Mouse (Mus musculus) hindbrain, embryonic 12.5 days (tissue): ENCODE data around the gene Chit1. TPM values are rescaled to one million over a fixed set of nuclear protein-coding genes. Genes with fewer than 3 reads are reported as not detected.

Experiments
- ATAC-seq: fragments of 200-750 bp; cut with Nextera tagmentation; 2 replicates; pipeline ENCODE4 v1.8.0; 2017; ENCODE audit warnings: moderate TSS enrichment; ENCODE audit not compliant: low FRiP score
- H3K27ac ChIP-seq: fragments of 300-500 bp; sonication (generic); 2 replicates; pipeline ENCODE4 v1.5.1; 2016; ENCODE audit warnings: mild to moderate bottlenecking
- H3K27me3 ChIP-seq: fragments of 300-500 bp; sonication (generic); 2 replicates; pipeline ENCODE4 v1.6.1; 2016; ENCODE audit warnings: mild to moderate bottlenecking
- H3K36me3 ChIP-seq: fragments of 300-500 bp; sonication (generic); 2 replicates; pipeline ENCODE4 v1.6.1; 2016; ENCODE audit warnings: mild to moderate bottlenecking
- H3K4me1 ChIP-seq: fragments of 300-500 bp; sonication (generic); 2 replicates; pipeline ENCODE4 v1.6.1; 2016
- H3K4me2 ChIP-seq: fragments of 300-500 bp; sonication (generic); replicated peaks from 2 replicates; pipeline ENCODE4 v1.6.1; 2016; ENCODE audit warnings: mild to moderate bottlenecking
- H3K4me3 ChIP-seq: fragments of 300-500 bp; sonication (generic); 2 replicates; pipeline ENCODE4 v1.5.1; 2016; ENCODE audit warnings: mild to moderate bottlenecking
- H3K9ac ChIP-seq: fragments of 300-500 bp; sonication (generic); 2 replicates; pipeline ENCODE4 v1.6.1; 2016; ENCODE audit warnings: mild to moderate bottlenecking, moderate library complexity
- H3K9me3 ChIP-seq: fragments of 300-500 bp; sonication (generic); replicated peaks from 2 replicates; pipeline ENCODE4 v1.6.1; 2016; ENCODE audit warnings: mild to moderate bottlenecking
- WGBS: fragments of 180-500 bp; shearing (Covaris S2); methylation state at CpG from one replicate; pipeline ENCODE4 v1.1.7; 2016; 5-methylcytosine and 5-hydroxymethylcytosine counted together
- polyA plus RNA-seq: library from polyadenylated mRNA; unstranded; fragments of >200 nt; fragmentation: Nextera tagmentation; extraction: Ambion mirVana; gene quantifications from 2 replicates; pipeline ENCODE4 v1.2.1, GENCODE M21; 2016

Chit1 gene
- polyA plus RNA-seq, 1 experiment from 2014 or later, result not detected

- H3K4me1 ChIP-seq, result no peaks in the 10 kb centered on the region
- no peak for ATAC-seq
- H3K36me3 ChIP-seq, result no peaks in the 10 kb centered on the region
- peaks cover 4% of the 10 kb centered on the region; the same call in 1 of the 2 replicates for H3K9me3 ChIP-seq
- 60% methylated on average over 9 of the region's 9 CpGs for WGBS
- H3K4me2 ChIP-seq, result no peak overlapping the region
- H3K9ac ChIP-seq, result no peak overlapping the region
- H3K27ac ChIP-seq, result no peak overlapping the region
- no peaks in the 10 kb centered on the region for H3K27me3 ChIP-seq
- H3K4me3 ChIP-seq, result no peak overlapping the region
Measured at GRCm38 (mm10) chr1:134122195-134122594, 11.2 kb downstream of the Chit1 start.

GRCm38 (mm10) chr1:134133316-134133715 lies 22.3 kb downstream of the Chit1 start:
- 61% methylated on average over 11 of the region's 11 CpGs for WGBS

GRCm38 (mm10) chr1:134136351-134136750 lies 25.3 kb downstream of the Chit1 start:
- Histone ChIP-seq H3K9me3 (no peaks in the 10 kb centered on the region), H3K27me3 (no peaks in the 10 kb centered on the region), H3K4me3 (no peak overlapping the region), H3K4me1 (no peaks in the 10 kb centered on the region), H3K9ac (no peak overlapping the region), H3K27ac (no peak overlapping the region), H3K4me2 (no peak overlapping the region), H3K36me3 (no peaks in the 10 kb centered on the region)
- ATAC-seq, result no peak
- WGBS, result 67% methylated on average over 3 of the region's 3 CpGs

More at GRCm38 (mm10) chr1:134133316-134133715, 22.3 kb downstream of the Chit1 start:
- Histone ChIP-seq H3K36me3 (no peaks in the 10 kb centered on the region), H3K27me3 (no peaks in the 10 kb centered on the region), H3K4me1 (no peaks in the 10 kb centered on the region), H3K9ac (no peak overlapping the region), H3K27ac (no peak overlapping the region), H3K4me3 (no peak overlapping the region), H3K4me2 (no peak overlapping the region), H3K9me3 (no peaks in the 10 kb centered on the region)
- no peak for ATAC-seq

- Histone ChIP-seq H3K4me2 (no peak overlapping the region), H3K9me3 (no peaks in the 10 kb centered on the region), H3K4me1 (peaks cover 15% of the 10 kb centered on the region), H3K27ac (no peak overlapping the region), H3K36me3 (no peaks in the 10 kb centered on the region), H3K4me3 (no peak overlapping the region), H3K9ac (no peak overlapping the region), H3K27me3 (no peaks in the 10 kb centered on the region)
- ATAC-seq, result no peak
- WGBS, result 81% methylated on average over 9 of the region's 9 CpGs
Measured at GRCm38 (mm10) chr1:134138424-134138823, 27.4 kb downstream of the Chit1 start.

GRCm38 (mm10) chr1:134142363-134142794 lies 31.3 kb downstream of the Chit1 start:
- ATAC-seq, result peak; percentile 78
- Histone ChIP-seq H3K4me1 (peaks cover 18% of the 10 kb centered on the region), H3K4me2 (no peak overlapping the region), H3K27ac (peak overlapping the region; percentile 67), H3K9me3 (no peaks in the 10 kb centered on the region), H3K27me3 (no peaks in the 10 kb centered on the region), H3K9ac (no peak overlapping the region), H3K36me3 (no peaks in the 10 kb centered on the region), H3K4me3 (no peak overlapping the region)
- 36% methylated on average over 4 of the region's 4 CpGs for WGBS

- Histone ChIP-seq H3K27me3 (0 out of 2 replicates have a peak, but pooled peaks cover 3% of the 10 kb centered on the region), H3K9ac (no peak overlapping the region), H3K36me3 (no peaks in the 10 kb centered on the region), H3K27ac (no peak overlapping the region), H3K4me2 (no peak overlapping the region), H3K4me3 (no peak overlapping the region), H3K9me3 (no peaks in the 10 kb centered on the region), H3K4me1 (peaks cover 18% of the 10 kb centered on the region)
- ATAC-seq, result no peak
- WGBS, result 79% methylated on average over 8 of the region's 8 CpGs
Measured at GRCm38 (mm10) chr1:134146066-134146465, 35.0 kb downstream of the Chit1 start.

- peaks cover 6% of the 10 kb centered on the region; the same call in 1 of the 2 replicates for H3K27me3 ChIP-seq
- H3K4me1 ChIP-seq, result no peaks in the 10 kb centered on the region
- no peak for ATAC-seq
- 64% methylated on average over 8 of the region's 8 CpGs for WGBS
- H3K4me3 ChIP-seq, result no peak overlapping the region
- H3K36me3 ChIP-seq, result no peaks in the 10 kb centered on the region
- H3K4me2 ChIP-seq, result no peak overlapping the region
- H3K9me3 ChIP-seq, result peaks cover 4% of the 10 kb centered on the region; the same call in 1 of the 2 replicates
- no peak overlapping the region for H3K27ac ChIP-seq
- H3K9ac ChIP-seq, result no peak overlapping the region
Measured at GRCm38 (mm10) chr1:134150076-134150475, 39.0 kb downstream of the Chit1 start.

GRCm38 (mm10) chr1:134150745-134151144 lies 39.7 kb downstream of the Chit1 start:
- Histone ChIP-seq H3K27me3 (peaks cover 6% of the 10 kb centered on the region; the same call in 1 of the 2 replicates), H3K4me2 (no peak overlapping the region), H3K4me1 (no peaks in the 10 kb centered on the region), H3K4me3 (no peak overlapping the region), H3K9ac (no peak overlapping the region), H3K36me3 (no peaks in the 10 kb centered on the region), H3K27ac (no peak overlapping the region), H3K9me3 (peaks cover 4% of the 10 kb centered on the region; the same call in 1 of the 2 replicates)
- WGBS, result 94% methylated on average over 9 of the region's 9 CpGs
- ATAC-seq, result 0 out of 2 replicates have a peak, but pooled peaks have one; percentile 55

- peaks cover 4% of the 10 kb centered on the region; the same call in 1 of the 2 replicates for H3K9me3 ChIP-seq
- WGBS, result 36% methylated on average over 13 of the region's 13 CpGs
- no peak overlapping the region for H3K9ac ChIP-seq
- H3K27ac ChIP-seq, result no peak overlapping the region
- H3K4me3 ChIP-seq, result no peak overlapping the region
- H3K27me3 ChIP-seq, result peaks cover 6% of the 10 kb centered on the region; the same call in 1 of the 2 replicates
- H3K4me1 ChIP-seq, result no peaks in the 10 kb centered on the region
- H3K36me3 ChIP-seq, result no peaks in the 10 kb centered on the region
- H3K4me2 ChIP-seq, result no peak overlapping the region
- ATAC-seq, result peak; percentile 86
Measured at GRCm38 (mm10) chr1:134151655-134152412, 40.8 kb downstream of the Chit1 start.

GRCm38 (mm10) chr1:134152626-134153590 lies 41.9 kb downstream of the Chit1 start:
- Histone ChIP-seq H3K4me3 (no peak overlapping the region), H3K9ac (no peak overlapping the region), H3K4me1 (no peaks in the 10 kb centered on the region), H3K4me2 (no peak overlapping the region), H3K27ac (no peak overlapping the region), H3K27me3 (peaks cover 6% of the 10 kb centered on the region; the same call in 1 of the 2 replicates), H3K9me3 (peaks cover 4% of the 10 kb centered on the region; the same call in 1 of the 2 replicates), H3K36me3 (no peaks in the 10 kb centered on the region)
- 76% methylated on average over 21 of the region's 21 CpGs for WGBS
- no peak for ATAC-seq

- WGBS, result 88% methylated on average over 3 of the region's 3 CpGs
- no peak for ATAC-seq
- no peak overlapping the region for H3K4me2 ChIP-seq
Measured at GRCm38 (mm10) chr1:134154121-134154520, 43.1 kb downstream of the Chit1 start.

GRCm38 (mm10) chr1:134154655-134155054 lies 43.6 kb downstream of the Chit1 start:
- H3K9ac ChIP-seq, result no peak overlapping the region
- ATAC-seq, result no peak
- H3K27ac ChIP-seq, result no peak overlapping the region
- peaks cover 6% of the 10 kb centered on the region; the same call in 1 of the 2 replicates for H3K27me3 ChIP-seq
- H3K36me3 ChIP-seq, result no peaks in the 10 kb centered on the region
- H3K4me3 ChIP-seq, result no peak overlapping the region
- H3K4me1 ChIP-seq, result no peaks in the 10 kb centered on the region
- H3K9me3 ChIP-seq, result peaks cover 4% of the 10 kb centered on the region; the same call in 1 of the 2 replicates
- no peak overlapping the region for H3K4me2 ChIP-seq
- WGBS, result 52% methylated on average over 3 of the region's 3 CpGs

More at GRCm38 (mm10) chr1:134154121-134154520, 43.1 kb downstream of the Chit1 start:
- Histone ChIP-seq H3K9me3 (peaks cover 4% of the 10 kb centered on the region; the same call in 1 of the 2 replicates), H3K4me3 (no peak overlapping the region), H3K4me1 (no peaks in the 10 kb centered on the region), H3K27me3 (peaks cover 6% of the 10 kb centered on the region; the same call in 1 of the 2 replicates), H3K9ac (no peak overlapping the region), H3K27ac (no peak overlapping the region), H3K36me3 (no peaks in the 10 kb centered on the region)
